Mouse (Mus musculus) small intestine, adult 2 months (tissue): ENCODE data around the gene Fam102a.

ENCODE experiments used
- CTCF ChIP-seq: fragments of 200-500 bp; IDR thresholded peaks from 2 replicates; pipeline ENCODE4 v1.5.1; 2012; ENCODE audit warnings: low read depth, mild to moderate bottlenecking, control low read depth, inconsistent platforms, low read length, moderate library complexity, mixed read lengths; ENCODE audit not compliant: insufficient replicate concordance, insufficient read length; ENCODE audit errors: extremely low read depth
- POLR2A ChIP-seq: fragments of 200-500 bp; IDR thresholded peaks from 2 replicates; pipeline ENCODE4 v1.6.1; 2012; ENCODE audit warnings: low read depth, mild to moderate bottlenecking, control low read depth, inconsistent platforms, low read length, moderate library complexity

DNA sequence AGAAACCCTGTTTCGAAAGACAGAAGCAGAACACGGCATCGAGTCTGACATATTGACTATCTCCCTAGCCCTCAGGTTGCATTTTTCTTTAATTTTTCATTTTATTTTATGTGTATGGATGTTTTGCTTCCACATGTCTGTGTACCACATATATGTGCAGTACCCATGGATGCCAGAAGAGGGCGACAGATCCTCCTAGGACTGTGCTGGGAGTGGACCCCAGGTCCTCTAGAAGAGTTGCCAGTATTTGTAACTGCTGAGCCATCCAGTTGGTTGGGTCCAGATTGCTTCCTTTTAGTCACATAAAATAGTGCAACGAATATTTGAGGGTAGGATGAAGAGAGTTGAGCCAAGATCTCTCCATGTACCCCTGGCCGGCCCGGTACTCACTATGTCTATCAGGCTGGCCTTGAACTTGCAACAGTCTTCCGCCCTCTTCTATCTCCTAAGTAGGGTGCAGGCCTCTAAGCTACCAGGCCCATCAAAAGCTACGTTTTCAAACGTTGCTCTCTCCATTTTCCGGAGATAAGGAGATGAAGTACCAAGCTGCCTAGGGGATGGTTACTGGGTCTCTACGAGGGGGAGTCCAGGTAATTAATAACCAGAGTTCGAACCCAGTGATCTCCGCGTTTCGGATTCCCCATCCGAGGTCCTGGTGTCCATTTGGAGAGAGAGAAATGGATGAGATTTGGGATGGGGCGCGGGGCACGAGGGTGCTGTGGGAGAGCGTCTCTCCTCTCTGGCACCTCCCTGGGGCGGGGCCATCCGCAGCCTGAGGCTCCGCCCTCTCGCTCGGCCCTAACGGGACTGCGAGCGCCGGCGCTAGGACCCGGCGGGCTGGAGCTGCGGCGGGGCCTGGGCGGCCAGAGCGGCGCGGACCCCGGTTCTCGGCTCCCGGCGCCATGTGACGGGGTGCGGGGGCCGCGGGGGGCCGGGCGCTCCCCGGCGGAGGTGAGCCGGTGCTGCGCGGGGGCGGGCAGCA is 71.3 kb downstream of the Fam102a start:
- TF ChIP-seq CTCF (peak; percentile 52; the same call in 1 of the 2 replicates), POLR2A (no peak)
